Mouse (Mus musculus) hindbrain, embryonic 12.5 days (tissue): ENCODE measurements at regions not wholly inside any gene's neighbourhood (a gene's known extent, or its start where the extent isn't known, plus 50 kb on each side); places are given as distances from the start of the nearest gene placed in this dataset.

ENCODE experiments used
- ATAC-seq: fragments of 200-750 bp; cut with Nextera tagmentation; 2 replicates; pipeline ENCODE4 v1.8.0; 2017; ENCODE audit warnings: moderate TSS enrichment; ENCODE audit not compliant: low FRiP score
- H3K27ac ChIP-seq: fragments of 300-500 bp; sonication (generic); 2 replicates; pipeline ENCODE4 v1.5.1; 2016; ENCODE audit warnings: mild to moderate bottlenecking
- H3K27me3 ChIP-seq: fragments of 300-500 bp; sonication (generic); 2 replicates; pipeline ENCODE4 v1.6.1; 2016; ENCODE audit warnings: mild to moderate bottlenecking
- H3K36me3 ChIP-seq: fragments of 300-500 bp; sonication (generic); 2 replicates; pipeline ENCODE4 v1.6.1; 2016; ENCODE audit warnings: mild to moderate bottlenecking
- H3K4me1 ChIP-seq: fragments of 300-500 bp; sonication (generic); 2 replicates; pipeline ENCODE4 v1.6.1; 2016
- H3K4me2 ChIP-seq: fragments of 300-500 bp; sonication (generic); replicated peaks from 2 replicates; pipeline ENCODE4 v1.6.1; 2016; ENCODE audit warnings: mild to moderate bottlenecking
- H3K4me3 ChIP-seq: fragments of 300-500 bp; sonication (generic); 2 replicates; pipeline ENCODE4 v1.5.1; 2016; ENCODE audit warnings: mild to moderate bottlenecking
- H3K9ac ChIP-seq: fragments of 300-500 bp; sonication (generic); 2 replicates; pipeline ENCODE4 v1.6.1; 2016; ENCODE audit warnings: mild to moderate bottlenecking, moderate library complexity
- H3K9me3 ChIP-seq: fragments of 300-500 bp; sonication (generic); replicated peaks from 2 replicates; pipeline ENCODE4 v1.6.1; 2016; ENCODE audit warnings: mild to moderate bottlenecking
- WGBS: fragments of 180-500 bp; shearing (Covaris S2); methylation state at CpG from one replicate; pipeline ENCODE4 v1.1.7; 2016; 5-methylcytosine and 5-hydroxymethylcytosine counted together

- H3K4me1 ChIP-seq: peaks cover 18% of the 10 kb centered on the region
- ATAC-seq: no peak
These were observed 181.0 kb upstream of the Tle1 start for GRCm38 (mm10) chr4:72381742-72382141.

GRCm38 (mm10) chr4:72381116-72381515 is 180.4 kb upstream of the Tle1 start:
- Histone ChIP-seq H3K9me3 (no peaks in the 10 kb centered on the region), H3K36me3 (no peaks in the 10 kb centered on the region), H3K27ac (no peak overlapping the region), H3K9ac (no peak overlapping the region), H3K27me3 (peaks cover 8% of the 10 kb centered on the region; the same call in 1 of the 2 replicates), H3K4me2 (no peak overlapping the region), H3K4me3 (no peak overlapping the region), H3K4me1 (peaks cover 18% of the 10 kb centered on the region)
- no peak for ATAC-seq
- 62% methylated on average over 3 of the region's 3 CpGs for WGBS

More at GRCm38 (mm10) chr4:72381742-72382141, 181.0 kb upstream of the Tle1 start:
- H3K36me3 ChIP-seq: no peaks in the 10 kb centered on the region
- no peak overlapping the region for H3K4me2 ChIP-seq
- no peak overlapping the region for H3K27ac ChIP-seq
- H3K27me3 ChIP-seq: peaks cover 8% of the 10 kb centered on the region; the same call in 1 of the 2 replicates
- H3K9ac ChIP-seq: no peak overlapping the region
- WGBS: 65% methylated on average over 6 of the region's 6 CpGs
- H3K9me3 ChIP-seq: no peaks in the 10 kb centered on the region
- H3K4me3 ChIP-seq: no peak overlapping the region

- Histone ChIP-seq H3K36me3 (no peaks in the 10 kb centered on the region), H3K9ac (no peak overlapping the region), H3K9me3 (no peaks in the 10 kb centered on the region), H3K27ac (no peak overlapping the region), H3K27me3 (peaks cover 8% of the 10 kb centered on the region; the same call in 1 of the 2 replicates), H3K4me1 (peaks cover 10% of the 10 kb centered on the region; the same call in 1 of the 2 replicates), H3K4me2 (no peak overlapping the region), H3K4me3 (no peak overlapping the region)
- no peak for ATAC-seq
- WGBS: 88% methylated on average over 1 of the region's 1 CpGs
These were observed 178.8 kb upstream of the Tle1 start for GRCm38 (mm10) chr4:72379515-72379914.

- H3K9ac ChIP-seq: no peak overlapping the region
- no peaks in the 10 kb centered on the region for H3K36me3 ChIP-seq
- H3K27me3 ChIP-seq: peaks cover 8% of the 10 kb centered on the region; the same call in 1 of the 2 replicates
- peaks cover 7% of the 10 kb centered on the region; the same call in 1 of the 2 replicates for H3K4me1 ChIP-seq
- H3K27ac ChIP-seq: no peak overlapping the region
- H3K4me2 ChIP-seq: no peak overlapping the region
- H3K9me3 ChIP-seq: no peaks in the 10 kb centered on the region
- no peak for ATAC-seq
- no peak overlapping the region for H3K4me3 ChIP-seq
These were observed 178.3 kb upstream of the Tle1 start for GRCm38 (mm10) chr4:72379011-72379410.

- Histone ChIP-seq H3K4me2 (no peak overlapping the region), H3K27ac (no peak overlapping the region), H3K4me1 (no peaks in the 10 kb centered on the region), H3K9ac (no peak overlapping the region), H3K4me3 (no peak overlapping the region), H3K27me3 (peaks cover 8% of the 10 kb centered on the region; the same call in 1 of the 2 replicates), H3K36me3 (no peaks in the 10 kb centered on the region), H3K9me3 (no peaks in the 10 kb centered on the region)
- no peak for ATAC-seq
- 45% methylated on average over 1 of the region's 1 CpGs for WGBS
These were observed 176.8 kb upstream of the Tle1 start for GRCm38 (mm10) chr4:72377520-72377919.

GRCm38 (mm10) chr4:72351985-72352384 is 151.3 kb upstream of the Tle1 start:
- H3K27ac ChIP-seq: no peak overlapping the region
- H3K9ac ChIP-seq: no peak overlapping the region
- no peaks in the 10 kb centered on the region for H3K9me3 ChIP-seq
- H3K4me3 ChIP-seq: no peak overlapping the region
- no peak overlapping the region for H3K4me2 ChIP-seq
- H3K4me1 ChIP-seq: no peaks in the 10 kb centered on the region
- H3K27me3 ChIP-seq: no peaks in the 10 kb centered on the region
- no peak for ATAC-seq
- WGBS: 38% methylated on average over 1 of the region's 1 CpGs
- H3K36me3 ChIP-seq: no peaks in the 10 kb centered on the region

GRCm38 (mm10) chr4:72331882-72332281 is 131.2 kb upstream of the Tle1 start:
- H3K27ac ChIP-seq: no peak overlapping the region
- H3K27me3 ChIP-seq: no peaks in the 10 kb centered on the region
- no peak overlapping the region for H3K9ac ChIP-seq
- H3K36me3 ChIP-seq: no peaks in the 10 kb centered on the region
- H3K4me2 ChIP-seq: no peak overlapping the region
- no peaks in the 10 kb centered on the region for H3K4me1 ChIP-seq
- ATAC-seq: no peak
- no peak overlapping the region for H3K4me3 ChIP-seq
- 72% methylated on average over 3 of the region's 3 CpGs for WGBS
- 0 out of 2 replicates have a peak, but pooled peaks cover 3% of the 10 kb centered on the region for H3K9me3 ChIP-seq

GRCm38 (mm10) chr4:72329026-72329390 is 128.3 kb upstream of the Tle1 start:
- Histone ChIP-seq H3K27ac (no peak overlapping the region), H3K36me3 (no peaks in the 10 kb centered on the region), H3K4me3 (no peak overlapping the region), H3K4me1 (no peaks in the 10 kb centered on the region), H3K4me2 (no peak overlapping the region), H3K27me3 (no peaks in the 10 kb centered on the region), H3K9me3 (0 out of 2 replicates have a peak, but pooled peaks cover 3% of the 10 kb centered on the region), H3K9ac (no peak overlapping the region)
- no peak for ATAC-seq

GRCm38 (mm10) chr4:72328282-72329025 is 127.7 kb upstream of the Tle1 start:
- WGBS: 100% methylated on average over 2 of the region's 2 CpGs

GRCm38 (mm10) chr4:72324913-72325312 is 124.2 kb upstream of the Tle1 start:
- Histone ChIP-seq H3K4me1 (no peaks in the 10 kb centered on the region), H3K27ac (no peak overlapping the region), H3K9ac (no peak overlapping the region), H3K4me3 (no peak overlapping the region), H3K9me3 (no peaks in the 10 kb centered on the region), H3K36me3 (no peaks in the 10 kb centered on the region), H3K4me2 (no peak overlapping the region), H3K27me3 (no peaks in the 10 kb centered on the region)
- ATAC-seq: no peak

More at GRCm38 (mm10) chr4:72328282-72329025, 127.7 kb upstream of the Tle1 start:
- ATAC-seq: peak; percentile 61; the same call in 1 of the 2 replicates
- H3K27me3 ChIP-seq: no peaks in the 10 kb centered on the region
- no peak overlapping the region for H3K4me2 ChIP-seq
- no peak overlapping the region for H3K27ac ChIP-seq
- 0 out of 2 replicates have a peak, but pooled peaks cover 2% of the 10 kb centered on the region for H3K9me3 ChIP-seq
- no peaks in the 10 kb centered on the region for H3K36me3 ChIP-seq
- no peak overlapping the region for H3K4me3 ChIP-seq
- no peak overlapping the region for H3K9ac ChIP-seq
- no peaks in the 10 kb centered on the region for H3K4me1 ChIP-seq

- Histone ChIP-seq H3K27me3 (no peaks in the 10 kb centered on the region), H3K4me1 (no peaks in the 10 kb centered on the region), H3K9ac (no peak overlapping the region), H3K4me2 (no peak overlapping the region), H3K4me3 (no peak overlapping the region), H3K36me3 (no peaks in the 10 kb centered on the region), H3K9me3 (no peaks in the 10 kb centered on the region), H3K27ac (no peak overlapping the region)
- 49% methylated on average over 1 of the region's 1 CpGs for WGBS
- ATAC-seq: no peak
These were observed 84.5 kb upstream of the Tle1 start for GRCm38 (mm10) chr4:72285112-72285675.

GRCm38 (mm10) chr4:72250531-72250930 is 49.8 kb upstream of the Tle1 start:
- H3K27ac ChIP-seq: no peak overlapping the region
- no peak overlapping the region for H3K9ac ChIP-seq
- no peaks in the 10 kb centered on the region for H3K36me3 ChIP-seq
- H3K27me3 ChIP-seq: no peaks in the 10 kb centered on the region
- H3K4me1 ChIP-seq: no peaks in the 10 kb centered on the region
- H3K4me2 ChIP-seq: no peak overlapping the region
- no peaks in the 10 kb centered on the region for H3K9me3 ChIP-seq
- H3K4me3 ChIP-seq: no peak overlapping the region
- no peak for ATAC-seq
- WGBS: 95% methylated on average over 1 of the region's 1 CpGs
